Mouse (Mus musculus): ENCODE data around the gene Apobec2. TPM values are rescaled to one million over a fixed set of nuclear protein-coding genes. Genes with fewer than 3 reads are reported as not detected.

Gene Apobec2
- polyA plus RNA-seq, 1 experiment from 2014 or later: 1.2 TPM

- 82% methylated on average over 1 of the region's 1 CpGs for WGBS (ENCODE audit: insufficient replicate concordance)
- Histone ChIP-seq H3K9ac (no peak overlapping the region), H3K9me3 (replicated peaks) (no peaks in the 10 kb centered on the region), H3K4me3 (replicated peaks) (no peak overlapping the region), H3K4me1 (replicated peaks) (peaks cover 40% of the 10 kb centered on the region), H3K36me3 (no peaks in the 10 kb centered on the region), H3K4me2 (no peak overlapping the region), H3K27ac (no peak overlapping the region), H3K27me3 (no peaks in the 10 kb centered on the region)
- no peak for ATAC-seq (ENCODE audit: low read depth)
- no peak for DNase-seq
Measured at GRCm38 (mm10) chr17:48436487-48436886, 3.8 kb upstream of the Apobec2 start.

DNA sequence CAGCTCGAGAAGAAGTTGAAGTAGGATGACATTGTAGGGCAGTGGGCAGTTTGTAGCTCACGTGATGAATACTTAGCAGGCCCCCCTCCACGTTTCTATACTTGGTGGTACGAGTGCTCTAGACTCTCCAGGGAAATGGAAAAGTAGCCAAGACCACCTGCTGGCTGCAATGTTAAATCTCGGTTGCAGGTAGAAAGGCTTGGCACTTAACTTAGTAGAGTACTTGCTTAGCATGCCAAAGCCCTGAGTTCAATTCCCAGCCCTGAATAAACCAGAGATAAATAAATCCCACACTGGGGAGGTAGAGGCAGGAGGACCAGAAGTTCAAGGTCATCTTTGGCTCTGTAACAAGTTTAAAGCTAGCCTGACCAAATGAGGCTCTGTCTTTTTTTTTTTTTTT is 1.7 kb upstream of the Apobec2 start:
- WGBS (ENCODE audit: insufficient replicate concordance): 72% methylated on average over 5 of the region's 5 CpGs
- no peak overlapping the region for H3K27ac ChIP-seq
- ATAC-seq (ENCODE audit: low read depth): no peak

DNA sequence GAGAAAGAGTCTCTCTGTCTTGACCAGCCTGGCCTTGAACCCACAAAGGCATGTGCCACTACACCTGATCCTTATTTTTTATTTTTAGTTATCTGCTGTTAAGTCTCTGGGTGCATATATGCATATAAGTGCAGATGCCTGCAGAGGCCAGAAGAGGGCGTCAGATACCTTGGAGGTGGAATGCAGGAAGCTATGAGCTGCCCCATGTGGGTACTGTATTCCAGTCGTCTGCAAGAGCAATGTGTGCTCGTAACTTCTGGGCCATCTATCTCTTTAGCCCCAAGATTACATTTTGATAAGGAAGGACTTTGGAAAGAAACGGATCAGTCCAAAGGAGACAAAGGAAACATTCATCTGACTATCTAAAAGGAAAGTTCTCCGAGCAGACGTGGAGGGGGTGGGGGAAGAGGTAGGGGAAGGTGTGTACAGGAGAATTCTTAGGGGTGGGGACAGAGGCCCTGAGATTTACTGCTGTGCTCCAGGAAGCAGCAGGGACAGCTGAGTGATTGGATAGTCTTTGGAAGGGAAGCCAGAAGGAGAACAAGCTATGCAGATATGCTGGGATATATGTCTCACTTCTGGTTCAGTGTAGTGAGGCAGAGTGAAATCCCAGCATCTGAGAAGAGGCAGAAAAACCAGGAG is 1.1 kb upstream of the Apobec2 start:
- H3K27ac ChIP-seq: no peak overlapping the region
- no peaks in the 10 kb centered on the region for H3K9me3 ChIP-seq (replicated peaks)
- 56% methylated on average over 6 of the region's 6 CpGs for WGBS (ENCODE audit: insufficient replicate concordance)
- ATAC-seq (ENCODE audit: low read depth) (no peak), DNase-seq (no peak)
- no peaks in the 10 kb centered on the region for H3K36me3 ChIP-seq
- no peak overlapping the region for H3K9ac ChIP-seq
- no peak overlapping the region for H3K4me2 ChIP-seq
- peaks cover 56% of the 10 kb centered on the region for H3K4me1 ChIP-seq (replicated peaks)
- no peak overlapping the region for H3K4me3 ChIP-seq (replicated peaks)
- no peaks in the 10 kb centered on the region for H3K27me3 ChIP-seq

More for the DNA sequence above, 1.7 kb upstream of the Apobec2 start:
- Histone ChIP-seq H3K4me3 (replicated peaks) (no peak overlapping the region), H3K9me3 (replicated peaks) (no peaks in the 10 kb centered on the region), H3K36me3 (no peaks in the 10 kb centered on the region), H3K9ac (no peak overlapping the region), H3K27me3 (no peaks in the 10 kb centered on the region), H3K4me1 (replicated peaks) (peaks cover 56% of the 10 kb centered on the region), H3K4me2 (no peak overlapping the region)
- no peak for DNase-seq

DNA sequence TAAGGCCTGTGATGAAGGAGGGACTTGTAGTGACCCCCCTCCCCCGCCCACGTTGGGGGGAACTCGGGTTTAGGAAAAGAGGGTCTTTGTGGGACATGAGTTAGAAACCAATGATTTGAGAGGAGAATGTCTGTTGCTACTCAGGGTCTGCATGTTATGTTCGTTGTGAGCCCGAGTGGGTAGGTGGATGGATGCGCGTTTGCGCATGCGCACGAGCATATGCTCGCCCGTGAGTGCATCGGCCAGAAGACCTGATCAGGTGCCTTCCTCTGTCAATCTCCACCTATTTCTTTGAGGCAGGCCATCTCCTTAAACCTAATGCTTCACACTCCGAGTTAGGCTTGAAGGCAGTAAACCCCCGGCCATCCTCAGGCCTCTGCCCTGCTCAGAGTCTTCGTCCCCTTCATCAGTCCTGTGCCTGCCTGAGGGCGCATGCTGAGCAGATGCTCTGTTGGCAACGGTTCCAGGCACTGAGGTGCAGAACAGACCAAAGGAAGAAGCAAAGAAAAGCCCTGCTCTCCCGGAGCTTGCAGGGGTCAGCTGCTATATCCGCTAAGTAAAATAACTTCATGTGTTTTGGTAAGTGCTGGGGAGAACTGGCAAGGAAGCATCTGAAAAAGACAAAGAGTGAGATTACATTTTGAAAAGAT is 401 bp upstream of the Apobec2 start:
- Histone ChIP-seq H3K27me3 (no peaks in the 10 kb centered on the region), H3K4me3 (replicated peaks) (no peak overlapping the region), H3K9ac (0 out of 2 replicates have a peak overlapping the region, but pooled peaks have one; percentile 9), H3K4me1 (replicated peaks) (peaks cover 63% of the 10 kb centered on the region), H3K4me2 (0 out of 2 replicates have a peak overlapping the region, but pooled peaks have one; percentile 28), H3K36me3 (no peaks in the 10 kb centered on the region), H3K9me3 (replicated peaks) (no peaks in the 10 kb centered on the region), H3K27ac (0 out of 2 replicates have a peak overlapping the region, but pooled peaks have one; percentile 18)
- no peak for DNase-seq
- WGBS (ENCODE audit: insufficient replicate concordance): 74% methylated on average over 20 of the region's 20 CpGs
- no peak for ATAC-seq (ENCODE audit: low read depth)

GRCm38 (mm10) chr17:48431054-48431453 is 1.7 kb downstream of the Apobec2 start:
- Histone ChIP-seq H3K4me1 (replicated peaks) (peaks cover 64% of the 10 kb centered on the region), H3K27me3 (no peaks in the 10 kb centered on the region), H3K4me3 (replicated peaks) (no peak overlapping the region), H3K4me2 (no peak overlapping the region), H3K27ac (no peak overlapping the region), H3K36me3 (no peaks in the 10 kb centered on the region), H3K9ac (no peak overlapping the region), H3K9me3 (replicated peaks) (no peaks in the 10 kb centered on the region)
- no peak for ATAC-seq (ENCODE audit: low read depth)
- WGBS (ENCODE audit: insufficient replicate concordance): 67% methylated on average over 5 of the region's 5 CpGs
- DNase-seq: no peak

- ATAC-seq (ENCODE audit: low read depth) (no peak), DNase-seq (no peak)
- H3K36me3 ChIP-seq: no peaks in the 10 kb centered on the region
- no peaks in the 10 kb centered on the region for H3K9me3 ChIP-seq (replicated peaks)
- H3K27ac ChIP-seq: no peak overlapping the region
- no peaks in the 10 kb centered on the region for H3K27me3 ChIP-seq
- H3K4me1 ChIP-seq (replicated peaks): peaks cover 71% of the 10 kb centered on the region
- WGBS (ENCODE audit: insufficient replicate concordance): 22% methylated on average over 5 of the region's 5 CpGs
- H3K9ac ChIP-seq: no peak overlapping the region
- H3K4me2 ChIP-seq: no peak overlapping the region
- H3K4me3 ChIP-seq (replicated peaks): no peak overlapping the region
Measured at GRCm38 (mm10) chr17:48430394-48430793, 2.3 kb downstream of the Apobec2 start.

DNA sequence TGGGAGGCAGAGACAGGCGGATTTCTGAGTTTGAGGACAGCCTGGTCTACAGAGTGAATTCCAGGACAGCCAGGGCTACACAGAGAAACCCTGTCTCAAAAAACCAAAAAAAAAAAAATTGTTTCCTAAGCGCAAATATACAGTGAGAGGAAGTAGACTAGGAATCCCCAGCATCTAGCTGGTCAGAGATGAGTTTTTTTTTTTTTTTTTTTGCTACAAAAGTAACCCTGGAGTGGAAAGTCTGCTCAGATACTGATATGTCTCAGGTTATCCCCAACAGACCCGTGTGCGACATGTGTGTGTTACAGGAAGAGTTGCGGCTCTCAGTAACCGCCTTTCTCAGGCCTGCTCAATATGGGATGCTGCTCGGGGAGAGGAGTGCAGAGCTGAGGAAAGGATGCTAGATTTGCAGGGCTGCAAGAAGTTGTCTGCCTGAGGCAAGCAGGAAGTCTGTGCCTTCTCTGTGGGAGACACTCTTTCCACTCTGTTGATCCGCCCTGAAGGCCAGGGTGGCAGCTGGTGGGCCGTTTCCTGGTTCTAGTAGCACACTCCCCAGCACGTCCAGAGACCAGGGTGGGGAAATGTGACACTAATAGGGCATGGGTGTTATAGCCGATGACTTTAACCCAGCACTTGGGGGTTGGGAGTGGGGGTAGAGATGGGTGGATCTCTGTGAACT is 4.7 kb downstream of the Apobec2 start:
- Histone ChIP-seq H3K4me2 (no peak overlapping the region), H3K4me3 (replicated peaks) (no peak overlapping the region), H3K27ac (peak overlapping the region; percentile 34; the same call in 1 of the 2 replicates), H3K9ac (no peak overlapping the region), H3K9me3 (replicated peaks) (no peaks in the 10 kb centered on the region), H3K36me3 (no peaks in the 10 kb centered on the region), H3K4me1 (replicated peaks) (peaks cover 70% of the 10 kb centered on the region), H3K27me3 (no peaks in the 10 kb centered on the region)
- no peak for DNase-seq
- no peak for ATAC-seq (ENCODE audit: low read depth)
- 35% methylated on average over 11 of the region's 11 CpGs for WGBS (ENCODE audit: insufficient replicate concordance)

- Histone ChIP-seq H3K4me3 (replicated peaks) (no peak overlapping the region), H3K9ac (no peak overlapping the region), H3K4me1 (replicated peaks) (peaks cover 61% of the 10 kb centered on the region), H3K36me3 (no peaks in the 10 kb centered on the region), H3K27ac (no peak overlapping the region), H3K9me3 (replicated peaks) (no peaks in the 10 kb centered on the region), H3K27me3 (no peaks in the 10 kb centered on the region), H3K4me2 (no peak overlapping the region)
- no peak for DNase-seq
- 40% methylated on average over 13 of the region's 13 CpGs for WGBS (ENCODE audit: insufficient replicate concordance)
- no peak for ATAC-seq (ENCODE audit: low read depth)
Measured at GRCm38 (mm10) chr17:48426991-48427750, 5.6 kb downstream of the Apobec2 start.

GRCm38 (mm10) chr17:48425823-48426612 is 6.7 kb downstream of the Apobec2 start:
- H3K9me3 ChIP-seq (replicated peaks): no peaks in the 10 kb centered on the region
- peaks cover 5% of the 10 kb centered on the region; the same call in 1 of the 2 replicates for H3K36me3 ChIP-seq
- no peak overlapping the region for H3K9ac ChIP-seq
- peak; percentile 61 for ATAC-seq (ENCODE audit: low read depth)
- no peak overlapping the region for H3K27ac ChIP-seq
- H3K27me3 ChIP-seq: no peaks in the 10 kb centered on the region
- peaks cover 56% of the 10 kb centered on the region for H3K4me1 ChIP-seq (replicated peaks)
- WGBS (ENCODE audit: insufficient replicate concordance): 19% methylated on average over 9 of the region's 9 CpGs
- H3K4me2 ChIP-seq: peak overlapping the region; percentile 7; the same call in 1 of the 2 replicates
- no peak overlapping the region for H3K4me3 ChIP-seq (replicated peaks)
- no peak for DNase-seq

DNA sequence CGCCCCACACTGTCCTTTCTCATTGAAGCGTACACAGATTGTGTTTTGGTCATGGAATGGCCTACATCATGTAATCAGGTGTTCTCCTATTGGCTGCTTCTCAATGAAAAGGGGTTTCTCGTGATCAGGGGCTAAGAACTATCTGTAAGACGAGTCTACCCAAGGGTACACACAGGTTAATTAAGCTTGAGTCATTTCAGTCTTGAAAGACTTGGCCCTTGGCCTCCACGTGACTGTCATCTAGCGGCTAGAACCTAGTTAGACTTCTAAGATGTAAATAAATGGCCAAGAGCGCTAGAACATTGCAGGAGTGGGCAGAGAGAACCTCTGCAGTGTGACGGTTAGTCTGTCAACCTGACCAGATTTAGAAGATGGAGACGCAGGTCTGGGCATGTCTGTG is 8.5 kb downstream of the Apobec2 start:
- WGBS (ENCODE audit: insufficient replicate concordance): 83% methylated on average over 9 of the region's 9 CpGs

More for the DNA sequence above, 8.5 kb downstream of the Apobec2 start:
- H3K4me1 ChIP-seq (replicated peaks): peaks cover 53% of the 10 kb centered on the region
- ATAC-seq (ENCODE audit: low read depth) (no peak), DNase-seq (no peak)
- peaks cover 8% of the 10 kb centered on the region for H3K36me3 ChIP-seq
- no peaks in the 10 kb centered on the region for H3K27me3 ChIP-seq
- H3K9ac ChIP-seq: no peak overlapping the region
- no peak overlapping the region for H3K4me2 ChIP-seq
- no peak overlapping the region for H3K27ac ChIP-seq
- no peak overlapping the region for H3K4me3 ChIP-seq (replicated peaks)
- no peaks in the 10 kb centered on the region for H3K9me3 ChIP-seq (replicated peaks)
